Mouse (Mus musculus) limb, embryonic 13.5 days (tissue): Measurements from ENCODE around the gene Tenm3. TPM values are rescaled to one million over a fixed set of nuclear protein-coding genes. Genes with fewer than 3 reads are reported as not detected.

Experiments
- ATAC-seq: fragments of 200-750 bp; cut with Nextera tagmentation; 2 replicates; pipeline ENCODE4 v1.8.0; 2017; ENCODE audit warnings: low read depth, moderate number of reproducible peaks, moderate TSS enrichment; ENCODE audit not compliant: low FRiP score
- H3K27ac ChIP-seq: fragments of 300-500 bp; sonication (generic); 2 replicates; pipeline ENCODE4 v1.5.1; 2015; ENCODE audit warnings: inconsistent platforms, mild to moderate bottlenecking, moderate library complexity
- H3K27me3 ChIP-seq: fragments of 300-500 bp; sonication (generic); 2 replicates; pipeline ENCODE4 v1.6.1; 2015; ENCODE audit warnings: mild to moderate bottlenecking, inconsistent platforms
- H3K36me3 ChIP-seq: fragments of 300-500 bp; sonication (generic); 2 replicates; pipeline ENCODE4 v1.6.1; 2015; ENCODE audit warnings: inconsistent platforms, mild to moderate bottlenecking, moderate library complexity
- H3K4me1 ChIP-seq: fragments of 300-500 bp; sonication (generic); 2 replicates; pipeline ENCODE4 v1.6.1; 2015; ENCODE audit warnings: inconsistent platforms
- H3K4me2 ChIP-seq: fragments of 300-500 bp; sonication (generic); replicated peaks from 2 replicates; pipeline ENCODE4 v1.6.1; 2015; ENCODE audit warnings: inconsistent platforms, mild to moderate bottlenecking, moderate library complexity
- H3K4me3 ChIP-seq: fragments of 300-500 bp; sonication (generic); 2 replicates; pipeline ENCODE4 v1.5.1; 2015; ENCODE audit warnings: moderate library complexity, mild to moderate bottlenecking, inconsistent platforms
- H3K9ac ChIP-seq: fragments of 300-500 bp; sonication (generic); 2 replicates; pipeline ENCODE4 v1.6.1; 2015; ENCODE audit warnings: mild to moderate bottlenecking, inconsistent platforms
- H3K9me3 ChIP-seq: fragments of 300-500 bp; sonication (generic); 2 replicates; pipeline ENCODE4 v1.6.1; 2016; ENCODE audit warnings: inconsistent platforms
- WGBS: fragments of 180-500 bp; shearing (Covaris S2); methylation state at CpG from one replicate; pipeline ENCODE4 v1.1.7; 2015; 5-methylcytosine and 5-hydroxymethylcytosine counted together
- polyA plus RNA-seq: library from polyadenylated mRNA; unstranded; fragments of >200 nt; fragmentation: Nextera tagmentation; extraction: Ambion mirVana; gene quantifications from 2 replicates; pipeline ENCODE4 v1.2.1, GENCODE M21; 2015

Tenm3 gene
- polyA plus RNA-seq, 1 experiment from 2014 or later: 41.0 TPM

DNA sequence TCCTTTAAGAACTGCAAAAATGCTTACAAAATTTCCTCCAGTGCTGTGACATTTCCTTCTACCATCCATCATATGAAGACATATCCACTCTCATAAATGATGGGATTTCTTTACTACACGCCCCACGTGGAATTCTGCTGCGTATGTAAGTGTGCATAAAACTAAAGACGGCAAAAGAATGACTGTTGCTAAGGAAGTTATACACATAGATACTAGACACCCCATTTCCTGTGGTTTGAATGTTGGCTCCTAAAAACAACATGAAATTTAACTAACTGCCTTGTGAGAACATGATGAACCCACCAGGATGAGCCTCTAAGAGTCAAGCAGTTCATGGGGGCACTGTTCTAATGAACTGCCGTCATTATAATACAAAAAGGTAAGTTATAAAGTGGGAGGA, 312.0 kb downstream of the Tenm3 start:
- Histone ChIP-seq H3K4me2 (no peak overlapping the region), H3K9me3 (no peaks in the 10 kb centered on the region), H3K4me1 (no peaks in the 10 kb centered on the region), H3K36me3 (peaks cover 7% of the 10 kb centered on the region; the same call in 1 of the 2 replicates), H3K27me3 (no peaks in the 10 kb centered on the region), H3K27ac (no peak overlapping the region), H3K9ac (no peak overlapping the region), H3K4me3 (no peak overlapping the region)
- no peak for ATAC-seq
- 82% methylated on average over 5 of the region's 5 CpGs for WGBS

DNA sequence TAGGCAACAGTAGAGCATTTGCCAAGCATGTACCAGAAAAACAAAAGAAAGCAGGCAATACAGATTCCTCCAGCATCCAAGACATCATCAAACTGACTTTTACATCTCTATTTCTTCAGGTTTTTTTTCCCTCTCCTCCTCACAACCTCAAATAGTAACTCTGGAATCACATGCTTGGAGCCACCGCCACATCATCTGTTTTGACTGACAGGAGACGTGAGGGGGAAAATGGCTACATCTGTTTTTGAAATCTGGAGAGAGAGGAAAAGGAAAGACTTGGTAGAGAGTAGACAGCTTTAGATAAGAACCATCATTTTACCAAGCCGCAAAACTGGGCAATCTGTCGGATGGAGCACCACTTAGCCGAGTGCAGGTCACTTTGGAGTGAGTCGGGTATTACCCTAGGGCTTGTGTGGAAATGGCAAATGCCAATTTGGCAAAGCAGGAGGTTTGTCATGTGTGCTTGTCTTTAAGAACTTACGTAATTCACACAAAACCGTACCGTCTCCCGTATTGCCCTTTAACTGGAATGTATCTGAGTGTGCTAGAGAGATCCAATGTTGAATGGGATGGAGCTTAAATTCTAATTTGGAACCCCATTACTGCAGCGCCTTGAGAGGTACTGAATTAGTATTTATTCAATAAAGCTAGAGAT, 312.7 kb downstream of the Tenm3 start:
- 91% methylated on average over 11 of the region's 11 CpGs for WGBS
- Histone ChIP-seq H3K4me3 (no peak overlapping the region), H3K4me2 (no peak overlapping the region), H3K36me3 (peaks cover 7% of the 10 kb centered on the region; the same call in 1 of the 2 replicates), H3K27me3 (no peaks in the 10 kb centered on the region), H3K4me1 (no peaks in the 10 kb centered on the region), H3K27ac (no peak overlapping the region), H3K9me3 (no peaks in the 10 kb centered on the region), H3K9ac (no peak overlapping the region)
- no peak for ATAC-seq

GRCm38 (mm10) chr8:48527418-48527817, 316.3 kb downstream of the Tenm3 start:
- Histone ChIP-seq H3K9me3 (no peaks in the 10 kb centered on the region), H3K4me3 (no peak overlapping the region), H3K4me1 (peaks cover under 1% of the 10 kb centered on the region; the same call in 1 of the 2 replicates), H3K27me3 (no peaks in the 10 kb centered on the region), H3K36me3 (0 out of 2 replicates have a peak, but pooled peaks cover under 1% of the 10 kb centered on the region), H3K4me2 (no peak overlapping the region), H3K27ac (no peak overlapping the region), H3K9ac (no peak overlapping the region)
- ATAC-seq: no peak
- 44% methylated on average over 6 of the region's 6 CpGs for WGBS

- 84% methylated on average over 4 of the region's 4 CpGs for WGBS
- Histone ChIP-seq H3K4me1 (peaks cover 9% of the 10 kb centered on the region; the same call in 1 of the 2 replicates), H3K9me3 (no peaks in the 10 kb centered on the region), H3K9ac (no peak overlapping the region), H3K4me3 (no peak overlapping the region), H3K27ac (no peak overlapping the region), H3K36me3 (peaks cover 3% of the 10 kb centered on the region; the same call in 1 of the 2 replicates), H3K4me2 (no peak overlapping the region), H3K27me3 (no peaks in the 10 kb centered on the region)
- ATAC-seq: 0 out of 2 replicates have a peak, but pooled peaks have one; percentile 28
These were observed 321.1 kb downstream of the Tenm3 start for GRCm38 (mm10) chr8:48522536-48523123.

- no peak for ATAC-seq
- Histone ChIP-seq H3K27me3 (no peaks in the 10 kb centered on the region), H3K9me3 (no peaks in the 10 kb centered on the region), H3K4me2 (no peak overlapping the region), H3K27ac (no peak overlapping the region), H3K4me1 (peaks cover 9% of the 10 kb centered on the region; the same call in 1 of the 2 replicates), H3K36me3 (peaks cover 3% of the 10 kb centered on the region; the same call in 1 of the 2 replicates), H3K4me3 (no peak overlapping the region), H3K9ac (no peak overlapping the region)
- WGBS: 75% methylated on average over 8 of the region's 8 CpGs
These were observed 321.7 kb downstream of the Tenm3 start for GRCm38 (mm10) chr8:48522004-48522403.

- Histone ChIP-seq H3K36me3 (peaks cover 3% of the 10 kb centered on the region; the same call in 1 of the 2 replicates), H3K4me1 (peaks cover 8% of the 10 kb centered on the region; the same call in 1 of the 2 replicates), H3K9me3 (no peaks in the 10 kb centered on the region), H3K4me2 (no peak overlapping the region), H3K9ac (no peak overlapping the region), H3K27me3 (no peaks in the 10 kb centered on the region), H3K4me3 (no peak overlapping the region), H3K27ac (no peak overlapping the region)
- ATAC-seq: no peak
These were observed 326.3 kb downstream of the Tenm3 start for GRCm38 (mm10) chr8:48517431-48517830.

- H3K9me3 ChIP-seq: no peaks in the 10 kb centered on the region
- H3K4me2 ChIP-seq: no peak overlapping the region
- H3K36me3 ChIP-seq: peaks cover 1% of the 10 kb centered on the region; the same call in 1 of the 2 replicates
- peaks cover 4% of the 10 kb centered on the region for H3K4me1 ChIP-seq
- WGBS: 83% methylated on average over 4 of the region's 4 CpGs
- H3K4me3 ChIP-seq: no peak overlapping the region
- H3K27me3 ChIP-seq: no peaks in the 10 kb centered on the region
- no peak overlapping the region for H3K27ac ChIP-seq
- no peak overlapping the region for H3K9ac ChIP-seq
- ATAC-seq: no peak; the same call in 1 of the 2 replicates
These were observed 329.5 kb downstream of the Tenm3 start for GRCm38 (mm10) chr8:48514230-48514629.

DNA sequence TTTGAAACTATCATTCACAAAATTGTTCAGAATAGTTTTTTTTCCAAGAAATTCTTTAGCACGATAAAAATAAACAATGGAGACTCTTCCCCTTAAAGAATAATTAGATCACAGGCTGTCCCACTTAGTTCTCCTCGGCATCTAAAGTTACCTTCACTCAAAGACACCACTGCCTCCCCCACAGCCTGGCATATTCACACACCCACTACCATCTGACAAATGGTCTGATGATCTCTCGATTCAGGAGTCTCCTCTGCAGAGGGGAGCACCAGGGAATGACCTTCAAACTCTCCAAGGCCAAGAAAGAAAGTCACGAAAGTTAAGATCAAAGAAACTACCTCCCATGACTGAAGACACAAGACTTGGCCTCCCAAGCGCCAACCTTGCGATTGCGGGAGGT, 329.9 kb downstream of the Tenm3 start:
- Histone ChIP-seq H3K36me3 (no peaks in the 10 kb centered on the region), H3K27ac (no peak overlapping the region), H3K9me3 (no peaks in the 10 kb centered on the region), H3K9ac (no peak overlapping the region), H3K4me1 (peaks cover 8% of the 10 kb centered on the region), H3K4me3 (no peak overlapping the region), H3K27me3 (no peaks in the 10 kb centered on the region), H3K4me2 (no peak overlapping the region)
- ATAC-seq: no peak
- WGBS: 90% methylated on average over 7 of the region's 7 CpGs

DNA sequence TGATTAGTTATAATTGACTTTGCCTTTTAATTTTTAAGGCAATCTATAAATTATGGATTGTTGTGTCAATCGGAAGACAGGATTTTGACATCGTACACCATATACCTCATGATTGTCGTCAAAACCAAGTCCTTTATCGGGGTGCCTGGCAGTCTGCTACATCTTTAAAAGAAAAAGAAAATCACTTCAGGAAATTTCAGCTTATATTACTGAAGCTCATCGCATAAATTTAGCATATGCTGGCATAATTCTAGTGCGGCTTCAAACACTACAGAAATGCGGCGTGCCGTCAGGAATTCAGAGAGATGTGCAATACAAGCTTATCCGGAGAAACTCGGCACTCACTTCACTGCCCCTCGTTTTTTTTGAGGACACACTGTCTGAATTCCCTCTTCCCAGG, 332.2 kb downstream of the Tenm3 start:
- H3K9ac ChIP-seq: no peak overlapping the region
- H3K9me3 ChIP-seq: no peaks in the 10 kb centered on the region
- no peaks in the 10 kb centered on the region for H3K27me3 ChIP-seq
- no peak overlapping the region for H3K27ac ChIP-seq
- ATAC-seq: no peak
- no peak overlapping the region for H3K4me2 ChIP-seq
- WGBS: 88% methylated on average over 12 of the region's 12 CpGs
- H3K36me3 ChIP-seq: no peaks in the 10 kb centered on the region
- peaks cover 17% of the 10 kb centered on the region for H3K4me1 ChIP-seq
- H3K4me3 ChIP-seq: no peak overlapping the region

DNA sequence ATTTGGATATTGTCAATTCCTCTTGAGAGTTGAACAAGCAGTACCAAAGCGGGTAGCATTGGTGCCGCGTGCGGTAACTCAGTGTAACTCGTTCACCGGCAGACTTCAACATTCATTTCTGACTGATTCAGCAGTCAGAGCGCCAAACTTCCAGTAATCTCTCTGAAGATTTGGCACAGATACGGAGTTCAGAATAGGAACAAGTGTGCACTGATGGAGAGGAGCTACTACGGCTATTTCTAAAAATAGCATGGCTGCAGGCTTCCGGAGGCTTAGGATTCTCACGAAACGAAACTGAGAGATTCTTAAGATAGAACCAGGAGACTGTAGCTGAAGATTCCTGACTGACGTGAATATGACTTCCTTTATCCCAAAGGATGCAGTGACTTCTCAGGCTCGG, 332.6 kb downstream of the Tenm3 start:
- Histone ChIP-seq H3K27me3 (no peaks in the 10 kb centered on the region), H3K4me2 (no peak overlapping the region), H3K9ac (no peak overlapping the region), H3K4me1 (peaks cover 17% of the 10 kb centered on the region), H3K4me3 (no peak overlapping the region), H3K36me3 (no peaks in the 10 kb centered on the region), H3K27ac (no peak overlapping the region), H3K9me3 (no peaks in the 10 kb centered on the region)
- 85% methylated on average over 14 of the region's 14 CpGs for WGBS
- no peak for ATAC-seq

- peaks cover 23% of the 10 kb centered on the region for H3K4me1 ChIP-seq
- H3K36me3 ChIP-seq: no peaks in the 10 kb centered on the region
- H3K9ac ChIP-seq: no peak overlapping the region
- WGBS: 38% methylated on average over 29 of the region's 29 CpGs
- no peak overlapping the region for H3K27ac ChIP-seq
- no peaks in the 10 kb centered on the region for H3K9me3 ChIP-seq
- ATAC-seq: no peak
- H3K27me3 ChIP-seq: no peaks in the 10 kb centered on the region
- H3K4me2 ChIP-seq: peak overlapping the region; percentile 55
- 0 out of 2 replicates have a peak overlapping the region, but pooled peaks have one; percentile 7 for H3K4me3 ChIP-seq
These were observed 334.8 kb downstream of the Tenm3 start for GRCm38 (mm10) chr8:48508641-48509599.
